Mouse (Mus musculus) olfactory bulb, adult 2 months (tissue): ENCODE data around the gene Ncoa3.

ENCODE experiments used
- CTCF ChIP-seq: fragments of 200-500 bp; IDR thresholded peaks from 2 replicates; pipeline ENCODE4 v1.5.1; 2012; ENCODE audit warnings: low read depth, mild to moderate bottlenecking, low read length, moderate library complexity; ENCODE audit not compliant: insufficient read depth
- POLR2A ChIP-seq: fragments of 200-500 bp; IDR thresholded peaks from 2 replicates; pipeline ENCODE4 v1.6.1; 2012; ENCODE audit warnings: mild to moderate bottlenecking, low read depth, low read length, moderate library complexity; ENCODE audit not compliant: insufficient read depth

DNA sequence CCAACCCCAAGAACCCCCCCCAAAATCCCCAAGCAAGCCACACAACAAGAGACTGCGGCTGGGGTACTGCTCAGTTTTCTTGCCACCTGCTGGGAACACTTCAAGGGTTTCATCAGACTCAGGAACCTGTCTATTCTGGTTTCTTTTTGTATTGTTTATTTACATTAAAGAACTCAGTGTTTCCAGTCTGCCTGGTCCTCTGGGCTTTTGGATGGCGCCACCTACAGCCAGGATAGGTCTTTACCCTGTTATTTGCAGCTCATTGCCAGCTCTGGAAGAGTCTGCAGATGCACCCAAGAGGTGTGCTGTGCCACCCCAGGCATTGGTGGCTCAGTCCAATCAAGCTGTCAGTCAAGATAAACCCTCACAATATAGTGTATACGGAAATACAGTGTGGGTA is 43.3 kb downstream of the Ncoa3 start:
- TF ChIP-seq CTCF (no peak), POLR2A (no peak)
